Mouse (Mus musculus) midbrain, embryonic 13.5 days (tissue): ENCODE measurements around the gene Atp8a2. TPM values are rescaled to one million over a fixed set of nuclear protein-coding genes. Genes with fewer than 3 reads are reported as not detected.
"Not testable (repeated sequence)": the region's sequence is repeated elsewhere in the genome, so short reads cannot be mapped to it uniquely, and the experiment has no call there.

Experiments
- ATAC-seq: fragments of 200-750 bp; cut with Nextera tagmentation; 2 replicates; pipeline ENCODE4 v1.8.0; 2017; ENCODE audit warnings: mild to moderate bottlenecking, moderate TSS enrichment, moderate library complexity
- H3K27ac ChIP-seq: fragments of 300-500 bp; sonication (generic); 2 replicates; pipeline ENCODE4 v1.5.1; 2015; ENCODE audit warnings: inconsistent platforms, mild to moderate bottlenecking, moderate library complexity
- H3K27me3 ChIP-seq: fragments of 300-500 bp; sonication (generic); 2 replicates; pipeline ENCODE4 v1.6.1; 2015; ENCODE audit warnings: mild to moderate bottlenecking, inconsistent platforms
- H3K36me3 ChIP-seq: fragments of 300-500 bp; sonication (generic); 2 replicates; pipeline ENCODE4 v1.6.1; 2015; ENCODE audit warnings: mild to moderate bottlenecking, inconsistent platforms
- H3K4me1 ChIP-seq: fragments of 300-500 bp; sonication (generic); replicated peaks from 2 replicates; pipeline ENCODE4 v1.6.1; 2015; ENCODE audit warnings: inconsistent platforms
- H3K4me2 ChIP-seq: fragments of 300-500 bp; sonication (generic); replicated peaks from 2 replicates; pipeline ENCODE4 v1.6.1; 2015; ENCODE audit warnings: moderate library complexity, mild to moderate bottlenecking, inconsistent platforms
- H3K4me3 ChIP-seq: fragments of 300-500 bp; sonication (generic); replicated peaks from 2 replicates; pipeline ENCODE4 v1.5.1; 2015; ENCODE audit warnings: mild to moderate bottlenecking, inconsistent platforms
- H3K9ac ChIP-seq: fragments of 300-500 bp; sonication (generic); replicated peaks from 2 replicates; pipeline ENCODE4 v1.6.1; 2015; ENCODE audit warnings: mild to moderate bottlenecking, inconsistent platforms
- H3K9me3 ChIP-seq: fragments of 300-500 bp; sonication (generic); 2 replicates; pipeline ENCODE4 v1.6.1; 2016; ENCODE audit warnings: mild to moderate bottlenecking, inconsistent platforms
- WGBS: fragments of 180-500 bp; shearing (Covaris S2); methylation state at CpG from one replicate; pipeline ENCODE4 v1.1.7; 2015; 5-methylcytosine and 5-hydroxymethylcytosine counted together
- polyA plus RNA-seq: library from polyadenylated mRNA; unstranded; fragments of >200 nt; fragmentation: Nextera tagmentation; extraction: Ambion mirVana; gene quantifications from 2 replicates; pipeline ENCODE4 v1.2.1, GENCODE M21; 2015

The Atp8a2 gene
- polyA plus RNA-seq, 1 experiment from 2014 or later = 28.1 TPM

DNA sequence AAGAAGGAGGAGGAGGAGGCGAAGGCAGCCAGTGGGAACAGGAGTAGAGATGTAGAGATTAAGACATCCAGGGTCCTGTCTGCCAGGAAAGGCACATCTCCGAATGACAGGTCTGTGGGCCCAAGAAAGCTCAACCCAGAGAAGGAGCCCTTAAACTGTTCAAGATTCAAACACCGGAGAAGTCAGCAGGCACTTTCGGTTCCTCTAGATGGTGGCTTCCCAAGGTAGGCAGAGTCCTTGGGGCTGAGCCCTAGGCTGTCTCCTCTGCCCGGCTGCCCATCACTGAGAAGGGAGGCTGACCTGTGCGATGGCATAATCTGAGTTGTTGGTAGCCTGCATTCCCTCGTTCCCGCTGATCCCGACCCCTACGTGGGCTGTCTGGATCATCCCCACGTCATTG is 337.1 kb downstream of the Atp8a2 start:
- WGBS = 92% methylated on average over 11 of the region's 11 CpGs
- ATAC-seq = no peak
- Histone ChIP-seq H3K36me3 (peaks cover 5% of the 10 kb centered on the region; the same call in 1 of the 2 replicates), H3K4me2 (no peak overlapping the region), H3K9me3 (peaks cover 4% of the 10 kb centered on the region; the same call in 1 of the 2 replicates), H3K4me3 (no peak overlapping the region), H3K4me1 (peaks cover 9% of the 10 kb centered on the region), H3K9ac (no peak overlapping the region), H3K27ac (no peak overlapping the region), H3K27me3 (no peaks in the 10 kb centered on the region)

DNA sequence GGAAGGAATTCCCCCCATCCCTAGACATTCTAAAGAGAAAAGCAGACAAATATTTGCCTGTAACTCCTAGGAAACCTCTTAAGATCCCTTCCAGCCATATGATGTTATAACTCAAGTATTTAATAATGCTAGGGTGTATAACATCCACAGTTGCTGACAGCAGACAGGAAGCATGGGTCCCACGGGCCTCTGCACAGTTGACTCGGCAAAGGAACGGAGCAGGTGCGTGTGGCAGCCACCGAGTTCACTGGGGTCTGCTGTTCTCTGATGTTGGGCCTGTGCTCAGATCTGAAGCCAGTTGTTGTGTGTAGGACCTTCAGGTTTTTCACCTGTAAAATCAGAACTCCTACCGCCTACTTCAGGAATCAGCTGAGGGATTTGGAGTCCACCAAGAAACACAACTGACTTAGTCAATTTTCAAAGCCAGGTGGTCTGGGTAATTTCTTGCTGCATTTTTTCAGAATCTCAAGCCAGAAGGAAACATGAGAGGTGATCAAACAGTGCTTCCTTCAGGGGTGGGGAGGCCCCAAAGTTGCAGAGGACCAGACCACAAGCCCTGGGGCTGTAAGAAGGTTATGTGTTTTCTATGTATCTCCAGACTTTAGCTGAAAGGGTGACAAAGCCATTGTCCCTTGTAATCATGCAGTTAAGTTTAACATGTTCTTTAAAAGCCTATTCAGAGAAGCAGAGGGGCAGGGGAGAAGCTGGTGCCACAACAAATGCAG is 338.3 kb downstream of the Atp8a2 start:
- ATAC-seq = no peak
- Histone ChIP-seq H3K9ac (no peak overlapping the region), H3K4me3 (no peak overlapping the region), H3K27me3 (no peaks in the 10 kb centered on the region), H3K9me3 (no peaks in the 10 kb centered on the region), H3K27ac (no peak overlapping the region), H3K4me1 (peaks cover 9% of the 10 kb centered on the region), H3K4me2 (no peak overlapping the region), H3K36me3 (peaks cover 5% of the 10 kb centered on the region; the same call in 1 of the 2 replicates)
- 90% methylated on average over 6 of the region's 6 CpGs for WGBS

DNA sequence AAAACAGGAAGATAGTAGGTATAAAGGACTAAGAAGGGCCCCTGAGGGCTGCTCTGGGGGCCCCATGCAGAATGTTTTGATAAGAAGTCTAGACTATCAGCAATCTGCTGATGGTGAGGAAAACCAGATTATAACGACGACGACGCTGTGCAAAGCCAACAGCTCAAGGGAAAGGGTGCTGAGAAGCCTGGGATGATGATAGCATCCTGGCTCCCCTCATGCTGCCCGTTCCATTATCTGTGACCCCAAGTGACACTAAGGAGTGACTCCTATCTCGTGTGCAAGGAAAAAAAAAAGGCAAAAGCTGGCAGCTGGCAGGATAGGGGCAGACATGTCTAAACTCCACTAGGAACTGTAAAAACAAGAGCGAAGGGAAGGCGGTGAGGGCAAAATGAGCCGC is 343.8 kb downstream of the Atp8a2 start:
- Histone ChIP-seq H3K27me3 (no peaks in the 10 kb centered on the region), H3K4me3 (no peak overlapping the region), H3K36me3 (peaks cover 5% of the 10 kb centered on the region; the same call in 1 of the 2 replicates), H3K9ac (no peak overlapping the region), H3K4me2 (no peak overlapping the region), H3K9me3 (no peaks in the 10 kb centered on the region), H3K4me1 (no peaks in the 10 kb centered on the region), H3K27ac (no peak overlapping the region)
- no peak for ATAC-seq
- WGBS = 70% methylated on average over 9 of the region's 9 CpGs

DNA sequence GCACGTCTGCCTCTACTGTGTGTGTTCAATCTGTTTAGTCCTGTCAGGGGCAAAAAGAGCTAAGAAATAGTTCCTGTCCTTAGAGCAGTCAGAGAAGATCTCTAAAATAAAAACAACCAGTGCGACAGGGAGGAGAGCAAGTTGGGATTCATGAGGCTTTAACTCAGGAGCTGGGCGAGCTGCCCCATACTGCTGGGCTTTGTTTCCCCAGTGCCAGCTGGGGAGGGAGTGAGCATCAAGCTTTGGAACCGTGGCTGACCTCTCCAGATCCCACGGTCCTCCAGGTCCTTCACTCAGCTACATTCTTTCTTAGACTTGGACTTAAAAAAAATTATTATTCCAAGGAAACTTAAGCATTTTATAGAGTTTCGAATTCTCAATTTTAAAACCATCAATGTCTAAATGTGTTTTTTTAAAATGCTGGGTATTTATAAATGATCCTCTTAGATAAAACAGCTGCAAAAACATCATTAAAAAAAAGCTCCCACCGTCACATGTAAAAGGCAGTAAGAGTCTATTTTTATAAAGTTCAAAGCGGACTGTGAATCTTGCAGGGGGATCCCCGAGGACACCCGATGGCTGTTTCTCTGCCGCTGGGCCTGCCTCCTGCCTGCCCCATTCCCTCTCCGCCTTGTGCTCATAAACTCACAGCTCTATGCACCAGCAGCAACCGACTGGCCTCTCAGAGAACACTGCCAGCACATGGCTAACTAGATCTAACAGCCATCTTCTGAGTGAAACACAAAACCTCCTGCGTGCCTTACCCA is 350.2 kb downstream of the Atp8a2 start:
- Histone ChIP-seq H3K4me1 (peaks cover 9% of the 10 kb centered on the region), H3K27ac (peak overlapping the region; percentile 26; the same call in 1 of the 2 replicates), H3K27me3 (no peaks in the 10 kb centered on the region), H3K4me2 (no peak overlapping the region), H3K4me3 (no peak overlapping the region), H3K9me3 (no peaks in the 10 kb centered on the region), H3K36me3 (no peaks in the 10 kb centered on the region), H3K9ac (no peak overlapping the region)
- ATAC-seq = peak; percentile 50; the same call in 1 of the 2 replicates
- 23% methylated on average over 14 of the region's 14 CpGs for WGBS

DNA sequence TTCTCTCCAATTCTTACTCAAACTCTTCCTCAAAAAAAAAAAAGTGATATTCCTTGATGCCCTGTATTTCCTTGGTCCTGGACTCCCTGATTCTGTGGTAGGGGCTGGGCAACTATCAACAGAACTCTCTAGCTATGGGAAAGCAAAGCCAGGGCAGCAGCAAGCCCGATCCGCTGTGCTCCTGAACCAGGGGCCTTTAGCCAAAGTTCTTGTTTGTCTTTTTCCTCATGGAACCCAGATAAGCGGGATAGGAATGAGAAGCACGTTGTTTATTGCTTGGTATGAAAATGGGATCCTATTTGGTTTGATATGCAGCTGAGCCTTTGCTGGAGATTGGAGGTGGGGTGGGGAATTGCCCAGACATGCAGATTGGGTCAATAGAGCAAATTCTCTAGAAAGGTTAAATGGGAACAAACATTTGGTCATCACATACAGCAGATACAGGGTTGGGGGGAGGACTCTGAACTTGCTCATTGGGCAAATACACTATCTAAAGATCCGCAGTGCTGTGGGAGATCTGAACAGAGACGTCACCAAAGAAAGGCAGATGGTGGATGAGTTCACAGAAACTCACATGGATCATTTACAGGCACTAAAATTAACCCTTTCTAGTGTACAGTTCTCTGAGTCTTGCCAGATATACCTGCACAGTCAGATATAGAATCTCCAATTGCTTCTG is 353.6 kb downstream of the Atp8a2 start:
- no peak for ATAC-seq
- WGBS = 88% methylated on average over 6 of the region's 6 CpGs

DNA sequence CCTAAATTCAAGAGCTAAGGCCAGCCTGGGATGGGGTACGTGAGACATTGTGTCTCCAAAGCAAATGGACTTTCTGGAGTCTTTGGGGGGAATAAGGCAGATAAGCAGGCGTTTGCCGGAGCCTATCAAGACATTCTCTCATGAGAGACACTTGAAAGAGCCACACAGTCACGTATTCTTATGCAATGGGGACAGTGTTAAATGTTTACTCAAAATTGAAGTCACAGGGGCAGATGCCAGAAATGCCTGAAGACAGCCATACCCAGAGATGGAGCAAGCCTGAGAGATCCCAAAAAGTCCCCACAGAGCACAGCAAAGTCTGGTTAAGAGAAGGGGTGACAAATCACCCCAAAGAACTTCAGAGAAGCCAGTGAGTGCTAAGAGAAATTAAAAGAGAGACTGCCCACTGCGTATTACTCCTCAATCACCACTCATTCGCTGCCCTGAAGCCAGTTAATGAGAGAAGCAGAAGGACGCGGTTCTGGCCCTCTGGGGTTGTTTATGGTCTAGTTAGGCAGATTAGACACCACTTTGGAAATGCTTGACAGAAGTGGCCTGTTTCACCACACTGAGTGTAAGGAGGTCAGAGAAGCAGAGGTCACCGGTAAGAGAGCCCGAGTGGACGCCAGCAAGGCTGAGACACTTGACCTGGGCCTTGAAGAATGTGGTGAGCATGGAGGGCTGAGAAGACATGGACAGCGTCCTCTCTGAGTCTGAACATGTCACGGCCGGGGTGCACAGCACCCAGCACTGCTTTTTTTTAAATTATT is 356.8 kb downstream of the Atp8a2 start:
- H3K36me3 ChIP-seq = no peaks in the 10 kb centered on the region
- no peak overlapping the region for H3K4me3 ChIP-seq
- no peak for ATAC-seq
- H3K4me2 ChIP-seq = no peak overlapping the region
- no peaks in the 10 kb centered on the region for H3K9me3 ChIP-seq
- H3K27me3 ChIP-seq = no peaks in the 10 kb centered on the region
- WGBS = 83% methylated on average over 14 of the region's 14 CpGs
- H3K27ac ChIP-seq = no peak overlapping the region
- H3K4me1 ChIP-seq = peaks cover 7% of the 10 kb centered on the region; the same call in 1 of the 2 replicates
- no peak overlapping the region for H3K9ac ChIP-seq

More for the DNA sequence above, 353.6 kb downstream of the Atp8a2 start:
- no peaks in the 10 kb centered on the region for H3K27me3 ChIP-seq
- peaks cover 12% of the 10 kb centered on the region for H3K4me1 ChIP-seq
- no peak overlapping the region for H3K4me2 ChIP-seq
- no peak overlapping the region for H3K9ac ChIP-seq
- no peaks in the 10 kb centered on the region for H3K36me3 ChIP-seq
- H3K9me3 ChIP-seq = no peaks in the 10 kb centered on the region
- H3K27ac ChIP-seq = no peak overlapping the region
- no peak overlapping the region for H3K4me3 ChIP-seq

DNA sequence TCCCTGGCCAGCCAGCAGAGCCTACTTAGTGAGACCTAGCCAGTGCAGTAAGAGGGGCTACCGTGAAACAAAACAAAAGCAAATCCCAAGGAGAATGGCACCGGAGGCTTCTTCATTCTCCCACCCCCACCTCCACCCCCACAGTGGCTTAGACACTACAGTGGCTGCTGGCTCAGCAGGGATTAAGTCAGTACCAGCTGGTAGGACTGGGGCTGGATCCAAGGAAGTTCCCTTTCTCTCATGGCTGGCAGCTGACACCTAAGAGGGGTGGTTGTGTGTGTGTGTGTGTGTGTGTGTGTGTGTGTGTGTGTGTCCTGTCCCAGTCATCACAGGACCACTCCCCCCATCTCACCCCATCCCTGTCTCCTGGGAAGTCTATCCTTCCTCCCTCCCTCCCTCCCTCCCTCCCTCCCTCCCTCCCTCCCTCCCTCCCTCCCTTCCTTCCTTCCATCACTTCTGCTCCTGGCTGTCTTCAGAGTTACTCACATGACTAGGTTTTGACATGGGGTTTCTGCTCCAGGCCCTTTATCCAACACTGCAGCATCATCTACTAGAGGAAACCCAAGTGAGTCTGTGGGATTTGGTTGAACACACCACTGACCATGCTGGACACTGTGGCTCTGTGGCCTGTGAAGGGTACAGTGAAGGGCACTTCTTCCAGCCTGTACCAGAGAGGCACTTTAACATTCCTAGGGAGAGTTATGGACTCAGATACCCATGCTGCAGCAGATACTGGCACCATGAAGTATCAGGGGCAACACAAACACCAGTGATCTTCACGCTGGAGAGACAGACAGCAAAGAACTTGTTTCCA is 358.3 kb downstream of the Atp8a2 start:
- WGBS = 90% methylated on average over 1 of the region's 3 CpGs
- peak; percentile 86 for ATAC-seq
- H3K4me1 ChIP-seq, H3K4me2 ChIP-seq, H3K9ac ChIP-seq, H3K4me3 ChIP-seq, H3K36me3 ChIP-seq, H3K27ac ChIP-seq, H3K9me3 ChIP-seq, H3K27me3 ChIP-seq: not testable (repeated sequence)

DNA sequence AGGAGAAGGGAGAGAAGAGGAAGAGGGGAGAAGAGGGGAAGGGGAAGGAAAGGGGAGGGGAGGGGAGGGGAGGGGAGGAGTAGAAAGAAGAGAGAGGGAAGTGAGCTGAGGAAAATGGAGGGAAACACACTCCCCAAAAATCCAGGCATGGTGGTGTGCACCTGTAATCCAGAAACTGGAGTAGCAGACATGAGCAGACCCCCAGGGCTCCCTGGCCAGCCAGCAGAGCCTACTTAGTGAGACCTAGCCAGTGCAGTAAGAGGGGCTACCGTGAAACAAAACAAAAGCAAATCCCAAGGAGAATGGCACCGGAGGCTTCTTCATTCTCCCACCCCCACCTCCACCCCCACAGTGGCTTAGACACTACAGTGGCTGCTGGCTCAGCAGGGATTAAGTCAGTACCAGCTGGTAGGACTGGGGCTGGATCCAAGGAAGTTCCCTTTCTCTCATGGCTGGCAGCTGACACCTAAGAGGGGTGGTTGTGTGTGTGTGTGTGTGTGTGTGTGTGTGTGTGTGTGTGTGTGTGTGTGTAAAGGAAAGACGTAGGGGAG is 359.2 kb downstream of the Atp8a2 start:
- not testable (repeated sequence) for H3K27ac ChIP-seq, H3K4me3 ChIP-seq, H3K4me2 ChIP-seq, H3K9ac ChIP-seq, H3K4me1 ChIP-seq, H3K36me3 ChIP-seq, H3K9me3 ChIP-seq, H3K27me3 ChIP-seq
- no CpG with 5 or more reads among the region's 3 CpGs for WGBS
- peak; percentile 82 for ATAC-seq

DNA sequence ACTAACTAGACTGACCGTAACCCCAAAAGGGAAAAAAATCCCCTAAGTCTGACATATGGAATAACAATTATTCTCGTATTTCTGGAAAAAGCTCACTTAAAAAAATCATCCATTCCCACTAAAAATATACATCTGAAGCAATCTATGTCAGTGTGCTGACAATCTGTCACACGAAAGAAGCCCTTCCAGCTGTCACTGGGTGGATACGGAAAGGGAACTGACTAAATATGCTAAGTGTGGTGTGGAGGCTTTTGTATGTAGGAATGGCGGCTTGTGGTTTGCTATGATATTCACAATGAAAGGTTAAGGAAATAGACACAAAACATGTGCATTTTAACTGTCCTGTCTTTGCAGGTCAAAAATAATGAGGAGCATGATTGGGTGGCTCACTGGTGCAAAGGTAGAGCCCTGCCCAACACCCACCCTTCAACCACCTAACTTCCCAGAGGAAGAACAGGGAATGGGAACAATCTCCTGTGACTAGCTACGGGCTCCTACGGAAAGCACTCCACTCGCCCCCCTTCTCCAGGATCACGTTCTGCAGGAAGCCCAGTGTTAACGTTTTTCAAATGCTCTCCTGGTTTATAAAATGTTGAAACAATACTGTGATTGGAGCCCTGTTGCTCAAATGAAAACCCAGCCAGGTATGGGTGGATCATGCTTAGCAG is 360.0 kb downstream of the Atp8a2 start:
- no peak overlapping the region for H3K4me2 ChIP-seq
- peak; percentile 53 for ATAC-seq
- no peaks in the 10 kb centered on the region for H3K36me3 ChIP-seq
- no peaks in the 10 kb centered on the region for H3K27me3 ChIP-seq
- 45% methylated on average over 10 of the region's 10 CpGs for WGBS
- H3K4me3 ChIP-seq = no peak overlapping the region
- no peak overlapping the region for H3K9ac ChIP-seq
- peaks cover 7% of the 10 kb centered on the region; the same call in 1 of the 2 replicates for H3K4me1 ChIP-seq
- H3K27ac ChIP-seq = no peak overlapping the region
- no peaks in the 10 kb centered on the region for H3K9me3 ChIP-seq

DNA sequence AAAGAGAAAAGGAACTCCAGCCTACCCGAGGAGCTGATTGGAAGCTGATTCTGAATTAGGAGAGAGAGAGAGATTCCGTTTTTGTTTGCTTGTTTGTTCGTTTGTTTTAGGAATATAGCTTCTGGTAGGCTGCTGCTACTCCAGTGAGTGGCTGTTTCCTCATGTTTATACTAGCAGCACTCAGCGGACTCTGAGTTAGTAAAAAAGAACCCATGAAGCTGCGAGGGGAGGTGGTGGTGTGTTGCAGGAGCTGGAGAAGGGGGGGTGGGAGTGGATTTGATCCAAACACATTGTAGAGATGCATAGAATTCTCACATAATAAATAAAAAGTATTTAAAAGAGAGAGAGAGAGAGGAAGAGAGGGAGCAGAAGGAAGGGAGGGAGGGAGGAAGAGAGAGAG is 367.4 kb downstream of the Atp8a2 start:
- Histone ChIP-seq H3K4me3 (no peak overlapping the region), H3K9me3 (no peaks in the 10 kb centered on the region), H3K4me1 (no peaks in the 10 kb centered on the region), H3K27ac (no peak overlapping the region), H3K36me3 (no peaks in the 10 kb centered on the region), H3K4me2 (no peak overlapping the region), H3K27me3 (no peaks in the 10 kb centered on the region), H3K9ac (no peak overlapping the region)
- WGBS = 80% methylated on average over 5 of the region's 5 CpGs
- ATAC-seq = no peak
